Mouse (Mus musculus): ENCODE data around the gene Chrm3. TPM values are rescaled to one million over a fixed set of nuclear protein-coding genes. Genes with fewer than 3 reads are reported as not detected.

The Chrm3 gene
- total RNA-seq, 1 experiment from 2014 or later: 6.7 TPM

GRCm38 (mm10) chr13:10068927-10069580, 291.6 kb downstream of the Chrm3 start:
- DNase-seq: no peak

- no peak for DNase-seq
These were observed 293.6 kb downstream of the Chrm3 start for GRCm38 (mm10) chr13:10066829-10067618.

GRCm38 (mm10) chr13:10065776-10066175, 294.9 kb downstream of the Chrm3 start:
- no peak for DNase-seq

- DNase-seq: peak; percentile 22
These were observed 298.0 kb downstream of the Chrm3 start for GRCm38 (mm10) chr13:10062681-10063080.

- DNase-seq: no peak
These were observed 301.7 kb downstream of the Chrm3 start for GRCm38 (mm10) chr13:10058993-10059392.

GRCm38 (mm10) chr13:10057644-10058198, 302.9 kb downstream of the Chrm3 start:
- DNase-seq: no peak

GRCm38 (mm10) chr13:10054086-10054485, 306.6 kb downstream of the Chrm3 start:
- DNase-seq: no peak

- no peak for DNase-seq
These were observed 307.3 kb downstream of the Chrm3 start for GRCm38 (mm10) chr13:10053301-10053889.

GRCm38 (mm10) chr13:10045651-10046350, 314.8 kb downstream of the Chrm3 start:
- no peak for DNase-seq

GRCm38 (mm10) chr13:10044084-10044483, 316.6 kb downstream of the Chrm3 start:
- DNase-seq: no peak

GRCm38 (mm10) chr13:10033570-10034399, 326.9 kb downstream of the Chrm3 start:
- no peak for DNase-seq

GRCm38 (mm10) chr13:10031547-10031946, 329.1 kb downstream of the Chrm3 start:
- no peak for DNase-seq

GRCm38 (mm10) chr13:10029944-10030343, 330.7 kb downstream of the Chrm3 start:
- no peak for DNase-seq

- DNase-seq: no peak
These were observed 335.5 kb downstream of the Chrm3 start for GRCm38 (mm10) chr13:10025134-10025533.

- no peak for DNase-seq
These were observed 337.5 kb downstream of the Chrm3 start for GRCm38 (mm10) chr13:10023112-10023511.

- no peak for DNase-seq
These were observed 341.4 kb downstream of the Chrm3 start for GRCm38 (mm10) chr13:10019252-10019651.

- DNase-seq: no peak
These were observed 357.7 kb downstream of the Chrm3 start for GRCm38 (mm10) chr13:10002916-10003315.

- DNase-seq: no peak
These were observed 362.9 kb downstream of the Chrm3 start for GRCm38 (mm10) chr13:9997664-9998328.

- no peak for DNase-seq
These were observed 364.8 kb downstream of the Chrm3 start for GRCm38 (mm10) chr13:9995852-9996251.

- DNase-seq: no peak
These were observed 367.1 kb downstream of the Chrm3 start for GRCm38 (mm10) chr13:9993571-9993970.

- no peak for DNase-seq
These were observed 368.0 kb downstream of the Chrm3 start for GRCm38 (mm10) chr13:9992640-9993039.

Data from adrenal gland, postnatal 25 days (tissue).